Mouse (Mus musculus) E14TG2a.4 (cell line): ENCODE results near the gene Hacd4.

ENCODE experiments used
- H3K27me3 ChIP-seq: 2 replicates; pipeline ENCODE4 v1.6.1; 2014; ENCODE audit warnings: low read length, control low read depth; ENCODE audit not compliant: insufficient read depth
- H3K36me3 ChIP-seq: 2 replicates; pipeline ENCODE4 v1.6.1; 2014; ENCODE audit warnings: low read length, control low read depth; ENCODE audit not compliant: insufficient read depth
- H3K4me1 ChIP-seq: replicated peaks from 2 replicates; pipeline ENCODE4 v1.6.1; 2014; ENCODE audit warnings: low read depth, low read length, control low read depth
- H3K4me3 ChIP-seq: replicated peaks from 2 replicates; pipeline ENCODE4 v1.5.1; 2014; ENCODE audit warnings: mild to moderate bottlenecking, low read length
- H3K9me3 ChIP-seq: 2 replicates; pipeline ENCODE4 v1.6.1; 2014; ENCODE audit warnings: low read length, control low read depth
- CTCF ChIP-seq: conservative IDR thresholded peaks from 2 replicates; pipeline ENCODE4 v1.5.1; 2014; ENCODE audit warnings: low read length
- NANOG ChIP-seq: IDR thresholded peaks from 2 replicates; pipeline ENCODE4 v1.6.1; 2014; ENCODE audit warnings: borderline replicate concordance, low read length, mixed read lengths
- POU5F1 ChIP-seq: IDR thresholded peaks from 2 replicates; pipeline ENCODE4 v1.6.1; 2014; ENCODE audit warnings: low read length, borderline replicate concordance

Gene Hacd4

GRCm38 (mm10) chr4:88462981-88463646, 24.4 kb upstream of the Hacd4 start:
- H3K36me3 ChIP-seq, result no peaks in the 10 kb centered on the region
- H3K27me3 ChIP-seq, result no peaks in the 10 kb centered on the region
- no peaks in the 10 kb centered on the region for H3K4me1 ChIP-seq
- TF ChIP-seq CTCF, result no peak
- no peaks in the 10 kb centered on the region for H3K9me3 ChIP-seq
- H3K4me3 ChIP-seq, result no peak overlapping the region

- Histone ChIP-seq H3K36me3 (no peaks in the 10 kb centered on the region), H3K4me3 (no peak overlapping the region), H3K9me3 (no peaks in the 10 kb centered on the region), H3K27me3 (no peaks in the 10 kb centered on the region), H3K4me1 (no peaks in the 10 kb centered on the region)
- TF ChIP-seq CTCF, result no peak
- no peak for TF ChIP-seq NANOG
- TF ChIP-seq POU5F1, result no peak
Measured at GRCm38 (mm10) chr4:88462501-88462900, 23.8 kb upstream of the Hacd4 start.

GRCm38 (mm10) chr4:88461315-88461714, 22.6 kb upstream of the Hacd4 start:
- H3K4me3 ChIP-seq, result no peak overlapping the region
- no peaks in the 10 kb centered on the region for H3K36me3 ChIP-seq
- no peak for TF ChIP-seq CTCF
- TF ChIP-seq POU5F1, result no peak
- no peak for TF ChIP-seq NANOG
- H3K9me3 ChIP-seq, result no peaks in the 10 kb centered on the region
- H3K27me3 ChIP-seq, result no peaks in the 10 kb centered on the region
- no peaks in the 10 kb centered on the region for H3K4me1 ChIP-seq

- Histone ChIP-seq H3K27me3 (no peaks in the 10 kb centered on the region), H3K9me3 (no peaks in the 10 kb centered on the region), H3K4me3 (no peak overlapping the region), H3K36me3 (no peaks in the 10 kb centered on the region), H3K4me1 (no peaks in the 10 kb centered on the region)
- TF ChIP-seq POU5F1 (no peak), NANOG (no peak), CTCF (no peak)
Measured at GRCm38 (mm10) chr4:88458673-88459072, 19.9 kb upstream of the Hacd4 start.

GRCm38 (mm10) chr4:88458093-88458492, 19.4 kb upstream of the Hacd4 start:
- no peak for TF ChIP-seq POU5F1
- TF ChIP-seq NANOG, result no peak
- no peak for TF ChIP-seq CTCF
- Histone ChIP-seq H3K4me1 (no peaks in the 10 kb centered on the region), H3K27me3 (no peaks in the 10 kb centered on the region), H3K9me3 (no peaks in the 10 kb centered on the region), H3K4me3 (no peak overlapping the region), H3K36me3 (no peaks in the 10 kb centered on the region)

- Histone ChIP-seq H3K36me3 (no peaks in the 10 kb centered on the region), H3K4me1 (peaks cover 3% of the 10 kb centered on the region; the same call in 1 of the 2 replicates), H3K4me3 (no peak overlapping the region), H3K27me3 (no peaks in the 10 kb centered on the region), H3K9me3 (peaks cover 9% of the 10 kb centered on the region)
- no peak for TF ChIP-seq NANOG
- no peak for TF ChIP-seq CTCF
- TF ChIP-seq POU5F1, result no peak
Measured at GRCm38 (mm10) chr4:88450087-88450765, 11.5 kb upstream of the Hacd4 start.

GRCm38 (mm10) chr4:88448976-88449375, 10.2 kb upstream of the Hacd4 start:
- H3K27me3 ChIP-seq, result no peaks in the 10 kb centered on the region
- no peaks in the 10 kb centered on the region for H3K36me3 ChIP-seq
- peaks cover 9% of the 10 kb centered on the region for H3K9me3 ChIP-seq
- TF ChIP-seq POU5F1 (no peak), NANOG (no peak), CTCF (no peak)
- H3K4me1 ChIP-seq, result peaks cover 3% of the 10 kb centered on the region; the same call in 1 of the 2 replicates
- no peak overlapping the region for H3K4me3 ChIP-seq

GRCm38 (mm10) chr4:88440814-88441213, 2.1 kb upstream of the Hacd4 start:
- no peaks in the 10 kb centered on the region for H3K36me3 ChIP-seq
- peaks cover 13% of the 10 kb centered on the region for H3K4me1 ChIP-seq
- TF ChIP-seq CTCF (no peak), POU5F1 (no peak), NANOG (no peak)
- no peak overlapping the region for H3K4me3 ChIP-seq
- no peaks in the 10 kb centered on the region for H3K9me3 ChIP-seq
- no peaks in the 10 kb centered on the region for H3K27me3 ChIP-seq
